Mouse (Mus musculus) limb, embryonic 12.5 days (tissue): ENCODE measurements at regions not wholly inside any gene's neighbourhood (a gene's known extent, or its start where the extent isn't known, plus 50 kb on each side); places are given as distances from the start of the nearest gene placed in this dataset.

ENCODE experiments used
- ATAC-seq: fragments of 200-750 bp; cut with Nextera tagmentation; 2 replicates; pipeline ENCODE4 v1.8.0; 2017; ENCODE audit warnings: low read depth, moderate TSS enrichment; ENCODE audit not compliant: insufficient number of reproducible peaks, insufficient read depth, low FRiP score, low TSS enrichment
- H3K27ac ChIP-seq: fragments of 300-500 bp; sonication (generic); 2 replicates; pipeline ENCODE4 v1.5.1; 2016; ENCODE audit warnings: mild to moderate bottlenecking, moderate library complexity
- H3K27me3 ChIP-seq: fragments of 300-500 bp; sonication (generic); 2 replicates; pipeline ENCODE4 v1.6.1; 2016; ENCODE audit warnings: mild to moderate bottlenecking, moderate library complexity
- H3K36me3 ChIP-seq: fragments of 300-500 bp; sonication (generic); 2 replicates; pipeline ENCODE4 v1.6.1; 2016; ENCODE audit warnings: mild to moderate bottlenecking, moderate library complexity
- H3K4me1 ChIP-seq: fragments of 300-500 bp; sonication (generic); replicated peaks from 2 replicates; pipeline ENCODE4 v1.6.1; 2016
- H3K4me2 ChIP-seq: fragments of 300-500 bp; sonication (generic); 2 replicates; pipeline ENCODE4 v1.6.1; 2016; ENCODE audit warnings: mild to moderate bottlenecking, moderate library complexity
- H3K4me3 ChIP-seq: fragments of 300-500 bp; sonication (generic); replicated peaks from 2 replicates; pipeline ENCODE4 v1.5.1; 2016; ENCODE audit warnings: mild to moderate bottlenecking
- H3K9ac ChIP-seq: fragments of 300-500 bp; sonication (generic); replicated peaks from 2 replicates; pipeline ENCODE4 v1.6.1; 2016; ENCODE audit warnings: mild to moderate bottlenecking, moderate library complexity
- H3K9me3 ChIP-seq: fragments of 300-500 bp; sonication (generic); 2 replicates; pipeline ENCODE4 v1.6.1; 2016; ENCODE audit warnings: mild to moderate bottlenecking, moderate library complexity
- WGBS: fragments of 180-500 bp; shearing (Covaris S2); methylation state at CpG from one replicate; pipeline ENCODE4 v1.1.7; 2016; 5-methylcytosine and 5-hydroxymethylcytosine counted together

- ATAC-seq, result no peak
- Histone ChIP-seq H3K4me3 (no peak overlapping the region), H3K27ac (0 out of 2 replicates have a peak overlapping the region, but pooled peaks have one; percentile 17), H3K4me2 (peak overlapping the region; percentile 30), H3K36me3 (no peaks in the 10 kb centered on the region), H3K27me3 (no peaks in the 10 kb centered on the region), H3K4me1 (peaks cover 27% of the 10 kb centered on the region), H3K9me3 (no peaks in the 10 kb centered on the region), H3K9ac (no peak overlapping the region)
- 52% methylated on average over 14 of the region's 14 CpGs for WGBS
Observed at GRCm38 (mm10) chr12:16185431-16185923, 368.8 kb upstream of the Trib2 start.

- H3K27ac ChIP-seq, result 0 out of 2 replicates have a peak overlapping the region, but pooled peaks have one; percentile 7
- H3K27me3 ChIP-seq, result no peaks in the 10 kb centered on the region
- no peak for ATAC-seq
Observed at GRCm38 (mm10) chr12:16183055-16183454, 366.3 kb upstream of the Trib2 start.

GRCm38 (mm10) chr12:16181599-16181998 is 364.9 kb upstream of the Trib2 start:
- 89% methylated on average over 5 of the region's 5 CpGs for WGBS
- H3K27me3 ChIP-seq, result no peaks in the 10 kb centered on the region
- H3K9ac ChIP-seq, result no peak overlapping the region
- peaks cover 23% of the 10 kb centered on the region for H3K4me1 ChIP-seq
- no peaks in the 10 kb centered on the region for H3K9me3 ChIP-seq
- H3K27ac ChIP-seq, result no peak overlapping the region
- H3K4me2 ChIP-seq, result no peak overlapping the region
- H3K36me3 ChIP-seq, result no peaks in the 10 kb centered on the region
- H3K4me3 ChIP-seq, result no peak overlapping the region
- no peak for ATAC-seq

More at GRCm38 (mm10) chr12:16183055-16183454, 366.3 kb upstream of the Trib2 start:
- H3K4me1 ChIP-seq, result peaks cover 27% of the 10 kb centered on the region
- no peak overlapping the region for H3K4me2 ChIP-seq
- no peaks in the 10 kb centered on the region for H3K9me3 ChIP-seq
- H3K9ac ChIP-seq, result no peak overlapping the region
- 14% methylated on average over 4 of the region's 4 CpGs for WGBS
- H3K36me3 ChIP-seq, result no peaks in the 10 kb centered on the region
- H3K4me3 ChIP-seq, result no peak overlapping the region

- no peak overlapping the region for H3K4me3 ChIP-seq
- WGBS, result 85% methylated on average over 2 of the region's 2 CpGs
- no peak overlapping the region for H3K4me2 ChIP-seq
- peaks cover 9% of the 10 kb centered on the region for H3K4me1 ChIP-seq
- H3K9ac ChIP-seq, result no peak overlapping the region
- no peak overlapping the region for H3K27ac ChIP-seq
- ATAC-seq, result no peak
- H3K27me3 ChIP-seq, result no peaks in the 10 kb centered on the region
- H3K9me3 ChIP-seq, result no peaks in the 10 kb centered on the region
- H3K36me3 ChIP-seq, result no peaks in the 10 kb centered on the region
Observed at GRCm38 (mm10) chr12:16179897-16180296, 363.2 kb upstream of the Trib2 start.

- Histone ChIP-seq H3K27ac (no peak overlapping the region), H3K9ac (no peak overlapping the region), H3K27me3 (no peaks in the 10 kb centered on the region), H3K4me2 (no peak overlapping the region), H3K36me3 (no peaks in the 10 kb centered on the region), H3K4me3 (no peak overlapping the region), H3K9me3 (no peaks in the 10 kb centered on the region), H3K4me1 (no peaks in the 10 kb centered on the region; the same call in 1 of the 2 replicates)
- 81% methylated on average over 1 of the region's 1 CpGs for WGBS
- no peak for ATAC-seq
Observed at GRCm38 (mm10) chr12:16176326-16176725, 359.6 kb upstream of the Trib2 start.

GRCm38 (mm10) chr12:16172176-16172575 is 355.5 kb upstream of the Trib2 start:
- Histone ChIP-seq H3K36me3 (no peaks in the 10 kb centered on the region), H3K27me3 (no peaks in the 10 kb centered on the region), H3K4me2 (no peak overlapping the region), H3K9ac (no peak overlapping the region), H3K27ac (no peak overlapping the region), H3K9me3 (no peaks in the 10 kb centered on the region), H3K4me1 (no peaks in the 10 kb centered on the region; the same call in 1 of the 2 replicates), H3K4me3 (no peak overlapping the region)
- ATAC-seq, result no peak
- 85% methylated on average over 2 of the region's 2 CpGs for WGBS

GRCm38 (mm10) chr12:16171636-16172035 is 354.9 kb upstream of the Trib2 start:
- H3K36me3 ChIP-seq, result no peaks in the 10 kb centered on the region
- no peaks in the 10 kb centered on the region for H3K27me3 ChIP-seq
- no peak for ATAC-seq
- no peak overlapping the region for H3K4me2 ChIP-seq
- no peaks in the 10 kb centered on the region for H3K9me3 ChIP-seq
- H3K9ac ChIP-seq, result no peak overlapping the region
- H3K4me3 ChIP-seq, result no peak overlapping the region
- no peak overlapping the region for H3K27ac ChIP-seq
- no peaks in the 10 kb centered on the region; the same call in 1 of the 2 replicates for H3K4me1 ChIP-seq
- 85% methylated on average over 5 of the region's 5 CpGs for WGBS

GRCm38 (mm10) chr12:16169781-16170535 is 353.2 kb upstream of the Trib2 start:
- H3K36me3 ChIP-seq, result no peaks in the 10 kb centered on the region
- whole genome bisulfite sequencing, result 86% methylated on average over 7 of the region's 7 CpGs
- ATAC-seq, result no peak

GRCm38 (mm10) chr12:16167793-16168343 is 351.1 kb upstream of the Trib2 start:
- 83% methylated on average over 7 of the region's 7 CpGs for WGBS
- H3K4me2 ChIP-seq, result no peak overlapping the region
- no peak for ATAC-seq
- H3K27ac ChIP-seq, result no peak overlapping the region
- no peaks in the 10 kb centered on the region for H3K9me3 ChIP-seq
- H3K4me1 ChIP-seq, result no peaks in the 10 kb centered on the region; the same call in 1 of the 2 replicates
- no peaks in the 10 kb centered on the region for H3K27me3 ChIP-seq
- H3K9ac ChIP-seq, result no peak overlapping the region
- no peak overlapping the region for H3K4me3 ChIP-seq
- no peaks in the 10 kb centered on the region for H3K36me3 ChIP-seq

More at GRCm38 (mm10) chr12:16169781-16170535, 353.2 kb upstream of the Trib2 start:
- Histone ChIP-seq H3K4me2 (no peak overlapping the region), H3K9ac (no peak overlapping the region), H3K27ac (no peak overlapping the region), H3K4me3 (no peak overlapping the region), H3K9me3 (no peaks in the 10 kb centered on the region), H3K4me1 (no peaks in the 10 kb centered on the region; the same call in 1 of the 2 replicates), H3K27me3 (no peaks in the 10 kb centered on the region)

- H3K36me3 ChIP-seq, result no peaks in the 10 kb centered on the region
- no peaks in the 10 kb centered on the region for H3K4me1 ChIP-seq
- no peak overlapping the region for H3K27ac ChIP-seq
- no peak overlapping the region for H3K4me3 ChIP-seq
- H3K9ac ChIP-seq, result no peak overlapping the region
- H3K27me3 ChIP-seq, result no peaks in the 10 kb centered on the region
- H3K4me2 ChIP-seq, result no peak overlapping the region
- ATAC-seq, result no peak
- H3K9me3 ChIP-seq, result no peaks in the 10 kb centered on the region
- WGBS, result 86% methylated on average over 4 of the region's 4 CpGs
Observed at GRCm38 (mm10) chr12:16165126-16165525, 348.4 kb upstream of the Trib2 start.

- Histone ChIP-seq H3K9ac (no peak overlapping the region), H3K9me3 (no peaks in the 10 kb centered on the region), H3K36me3 (no peaks in the 10 kb centered on the region), H3K27ac (no peak overlapping the region), H3K4me2 (no peak overlapping the region), H3K27me3 (no peaks in the 10 kb centered on the region), H3K4me1 (no peaks in the 10 kb centered on the region), H3K4me3 (no peak overlapping the region)
- no peak for ATAC-seq
- 82% methylated on average over 4 of the region's 4 CpGs for WGBS
Observed at GRCm38 (mm10) chr12:16161947-16162346, 345.2 kb upstream of the Trib2 start.
